Mouse (Mus musculus) lung, adult 2 months (tissue): ENCODE data around the gene Gon4l.
"Not testable (repeated sequence)": the region's sequence is repeated elsewhere in the genome, so short reads cannot be mapped to it uniquely, and the experiment has no call there.

Experiments used
- CTCF ChIP-seq: fragments of 200-500 bp; IDR thresholded peaks from 2 replicates; pipeline ENCODE4 v1.5.1; 2011; ENCODE audit warnings: mild to moderate bottlenecking, low read length, control low read depth; ENCODE audit not compliant: insufficient read depth
- POLR2A ChIP-seq: fragments of 200-500 bp; IDR thresholded peaks from 2 replicates; pipeline ENCODE4 v1.6.1; 2011; ENCODE audit warnings: low read depth, mild to moderate bottlenecking, control low read depth, low read length, borderline replicate concordance; ENCODE audit errors: extremely low read depth

- not testable (repeated sequence) for TF ChIP-seq CTCF, POLR2A
Observed at GRCm38 (mm10) chr3:88788033-88788432, 47.0 kb upstream of the Gon4l start.
